Mouse (Mus musculus) megakaryocyte, embryonic 14.5 days (primary cell): ENCODE measurements around the gene Rpp25l.

Source experiments
- FLI1 ChIP-seq: IDR thresholded peaks from 2 replicates; pipeline ENCODE4 v1.6.1; 2012; ENCODE audit warnings: low read length, inconsistent platforms, mixed read lengths
- GATA1 ChIP-seq: IDR thresholded peaks from 3 replicates; pipeline ENCODE4 v1.6.1; 2012; ENCODE audit warnings: mixed read lengths, low read length, inconsistent platforms, borderline replicate concordance

DNA sequence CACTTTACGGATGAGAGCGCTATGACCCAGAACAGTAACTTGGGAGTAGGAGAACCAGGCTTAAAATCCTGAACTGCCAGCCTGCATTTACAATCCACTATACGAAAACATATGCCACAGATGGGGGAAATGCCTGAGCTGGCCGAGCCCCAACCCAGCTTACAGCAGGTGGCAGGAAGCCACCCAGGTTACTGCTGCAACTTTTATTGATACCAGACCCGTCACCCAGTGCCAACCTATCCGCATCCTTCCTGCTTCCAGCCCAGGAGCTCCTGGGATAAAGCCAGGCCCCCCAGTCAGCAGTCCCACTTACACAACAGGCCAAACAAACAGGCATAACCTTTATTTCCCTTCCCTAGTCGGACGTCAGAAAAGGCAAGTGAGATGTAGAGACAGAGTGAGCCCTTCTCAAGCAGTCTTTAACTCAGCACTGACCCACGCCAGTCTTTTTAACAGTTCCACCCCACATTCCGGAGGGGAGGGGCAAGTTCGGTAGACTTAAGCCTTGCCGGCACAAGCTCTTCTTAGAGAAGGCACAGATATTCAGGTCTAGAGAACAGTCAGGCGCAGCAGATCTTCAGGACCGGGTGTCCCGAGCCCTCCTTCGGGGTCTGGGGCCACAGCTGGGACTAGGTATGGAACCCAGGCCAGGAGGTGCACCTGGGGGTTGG, 1.5 kb downstream of the Rpp25l start:
- TF ChIP-seq GATA1 (no peak), FLI1 (no peak)
